In the genomic region with DNA sequence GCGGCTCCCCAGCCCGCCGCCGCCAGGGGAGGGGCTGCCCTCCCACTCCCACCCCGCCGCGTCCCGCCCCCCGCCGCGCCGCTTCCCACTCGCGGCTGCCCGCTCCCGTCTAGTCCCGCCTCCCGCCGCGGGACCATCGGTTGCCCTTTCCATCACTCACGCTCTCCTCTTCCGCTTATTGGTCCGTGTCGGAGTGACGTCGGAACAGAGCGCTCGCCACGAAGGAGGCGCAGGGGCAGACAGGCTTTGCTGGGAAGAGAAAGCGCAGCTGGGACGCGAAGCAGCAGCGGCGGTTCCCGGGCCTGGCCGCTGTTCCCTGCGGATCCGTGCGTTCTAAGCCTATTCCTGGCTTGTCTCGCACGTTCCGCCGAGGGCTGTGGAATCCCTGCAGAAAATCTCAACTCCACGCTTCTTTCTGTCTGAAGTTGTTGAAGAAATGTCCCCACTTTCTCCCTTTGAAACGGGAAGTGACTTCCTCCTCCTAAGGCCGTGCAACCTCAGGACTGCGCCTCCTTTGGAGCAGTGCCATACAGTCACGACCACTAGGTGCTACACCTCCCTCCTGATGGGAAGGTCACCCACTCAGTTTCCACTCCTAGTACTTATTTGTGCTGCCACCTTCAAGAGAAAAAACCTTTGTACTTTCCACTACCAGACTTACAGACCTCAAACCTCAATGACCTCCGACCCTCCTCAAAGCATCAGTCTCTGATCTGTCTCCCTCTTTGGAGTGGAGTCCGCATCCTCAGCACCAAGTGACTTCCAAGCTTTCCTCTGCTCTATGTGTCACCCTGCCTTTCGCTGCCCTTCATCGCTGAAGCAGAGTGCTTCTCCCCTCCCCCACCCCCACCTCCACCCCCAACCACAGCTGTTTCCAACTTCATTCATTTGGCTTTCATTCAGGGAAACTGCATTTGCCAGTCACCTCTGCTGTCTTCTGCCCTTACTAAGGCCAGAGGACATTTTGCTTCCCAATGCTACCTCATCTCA, we compare ENCODE assay signal across 8 mouse cellular contexts. TPM values are rescaled to one million over a fixed set of nuclear protein-coding genes. Genes with fewer than 3 reads are reported as not detected.
DNase-seq lines count a peak whose midpoint lies in the region; ATAC-seq lines count a peak whose summit lies in the region.

A gene (minus strand): TSS at position 810 of the 990 bp plus-strand sequence.

- no peaks in the 10 kb centered on the region for H3K27me3 ChIP-seq in hindbrain, embryonic 14.5 days (ENCODE audit: control insufficient read depth, insufficient read depth, low read length)

- no peaks in the 10 kb centered on the region for H3K36me3 ChIP-seq in hindbrain, embryonic 14.5 days (replicated peaks; ENCODE audit: control insufficient read depth, insufficient read depth)

- ATAC-seq in hindbrain, embryonic 14.5 days (ENCODE audit: low FRiP score), result peak; percentile 99

- H3K9me3 ChIP-seq in hindbrain, embryonic 14.5 days (ENCODE audit: control insufficient read depth, low read length), result no peaks in the 10 kb centered on the region

- peak within 1 kb of the TSS; percentile 95 for H3K27ac ChIP-seq in hindbrain, embryonic 14.5 days

- H3K4me1 ChIP-seq in hindbrain, embryonic 14.5 days (replicated peaks; ENCODE audit: control insufficient read depth, insufficient read depth, low read length), result peaks cover 29% of the 10 kb centered on the region; the same call in 1 of the 2 replicates

- peak within 1 kb of the TSS; percentile 86 for H3K4me3 ChIP-seq in hindbrain, embryonic 14.5 days (replicated peaks; ENCODE audit: low read length)

- peak within 1 kb of the TSS; percentile 90 for H3K9ac ChIP-seq in hindbrain, embryonic 14.5 days

- peak; percentile 95 for DNase-seq in R1 (ENCODE audit: low read depth, low spot score)
- peak; percentile 95 to 97 for DNase-seq in cerebellum, postnatal 25 days
- peak; percentile 81 to 88 for DNase-seq in frontal cortex, postnatal 25 days (ENCODE audit: low spot score in 2 of 2)
- peak; percentile 96 for DNase-seq in hindbrain, embryonic 14.5 days (ENCODE audit: low spot score)
- peak; percentile 93 to 95 for DNase-seq in layer of hippocampus, postnatal 36 days
- DNase-seq in lung, postnatal 36 days, result peak; percentile 97
- peak; percentile 98 for DNase-seq in retina, postnatal 1 day
- DNase-seq in urinary bladder, adult 2 months (ENCODE audit: low spot score), result peak; percentile 86

- WGBS in hindbrain, embryonic 14.5 days, result under 1% methylated on average over 44 of the region's 54 CpGs

- peak within 1 kb of the TSS; percentile 75 for H3K4me2 ChIP-seq in hindbrain, embryonic 14.5 days (replicated peaks)

RNA-seq across cellular contexts. Expression of the gene that starts here (rescaled TPM):
- 66.5 and 69.0 TPM in 2 replicates for polyA plus RNA-seq in hindbrain, embryonic 14.5 days (2014; fragmentation: Nextera tagmentation; extraction: Ambion mirVana)
- total RNA-seq in layer of hippocampus, postnatal 36 days (2021), result 10 to 100 TPM; 21.5 to 23.5 TPM
- polyA plus RNA-seq in urinary bladder, adult 2 months (2012; rRNA removed), result 13.8 and 14.0 TPM in 2 replicates

Comparison
In these comparisons a context has a peak if more than half of its experiments do, and no peak if none do; other contexts are left out.
1. Peak in every context shown above with its lines: DNase-seq, ATAC-seq, H3K4me3 ChIP-seq and H3K27ac ChIP-seq.